Mouse (Mus musculus) ES-E14 (cell line): ENCODE measurements around the gene Emsy. TPM values are rescaled to one million over a fixed set of nuclear protein-coding genes. Genes with fewer than 3 reads are reported as not detected.

Source experiments
- DNase-seq: peaks from one replicate; pipeline ENCODE4 v3.0.0-alpha.2; 2013; ENCODE audit warnings: low read depth, low spot score
- H3K27ac ChIP-seq: 2 replicates; pipeline ENCODE4 v1.5.1; 2012; ENCODE audit warnings: low read depth, mild to moderate bottlenecking, low read length, moderate library complexity, mixed read lengths; ENCODE audit not compliant: poor library complexity, insufficient read depth, severe bottlenecking
- H3K36me3 ChIP-seq: 2 replicates; pipeline ENCODE4 v1.6.1; 2012; ENCODE audit warnings: mild to moderate bottlenecking, low read length, moderate library complexity, mixed read lengths; ENCODE audit not compliant: control insufficient read depth, poor library complexity, insufficient read depth, severe bottlenecking
- H3K4me1 ChIP-seq, 2 experiments: fragments of 150-350 bp in 1 of 2; sonication (generic) in 1 of 2; 2 replicates each; pipeline ENCODE4 v1.6.1; 2012; ENCODE audit warnings: low read length in 2 of 2, mild to moderate bottlenecking in 1 of 2, mixed read lengths in 1 of 2; ENCODE audit not compliant: control insufficient read depth in 2 of 2, insufficient read depth in 2 of 2, poor library complexity in 1 of 2
- H3K4me3 ChIP-seq, 2 experiments: fragments of 150-350 bp in 1 of 2; sonication (generic) in 1 of 2; 2 replicates each; pipeline ENCODE4 v1.5.1; 2012; ENCODE audit warnings: low read length in 2 of 2, low read depth in 1 of 2, mild to moderate bottlenecking in 1 of 2, mixed read lengths in 1 of 2; ENCODE audit not compliant: insufficient read depth in 1 of 2, poor library complexity in 1 of 2, severe bottlenecking in 1 of 2
- H3K9ac ChIP-seq: 2 replicates; pipeline ENCODE4 v1.6.1; 2012; ENCODE audit warnings: low read depth, mild to moderate bottlenecking, low read length, mixed read lengths; ENCODE audit not compliant: poor library complexity, insufficient read depth, severe bottlenecking
- H3K9me3 ChIP-seq: fragments of 150-350 bp; sonication (generic); 2 replicates; pipeline ENCODE4 v1.6.1; 2012; ENCODE audit warnings: low read depth, mild to moderate bottlenecking, low read length; ENCODE audit not compliant: control insufficient read depth, insufficient read depth
- CHD2 ChIP-seq: IDR thresholded peaks from 2 replicates; pipeline ENCODE4 v1.6.1; 2014; ENCODE audit warnings: mild to moderate bottlenecking, low read depth, low read length, inconsistent platforms
- HCFC1 ChIP-seq: IDR thresholded peaks from 2 replicates; pipeline ENCODE4 v1.6.1; 2012; ENCODE audit warnings: low read length, inconsistent platforms, borderline replicate concordance; ENCODE audit not compliant: insufficient read depth
- MAFK ChIP-seq: IDR thresholded peaks from 2 replicates; pipeline ENCODE4 v1.6.1; 2014; ENCODE audit warnings: mild to moderate bottlenecking, low read depth, low read length, inconsistent platforms; ENCODE audit not compliant: insufficient read depth
- ZC3H11A ChIP-seq: IDR thresholded peaks from 2 replicates; pipeline ENCODE4 v1.6.1; 2012; ENCODE audit warnings: low read depth, mild to moderate bottlenecking, inconsistent platforms, low read length, borderline replicate concordance
- ZNF384 ChIP-seq: IDR thresholded peaks from 2 replicates; pipeline ENCODE4 v1.6.1; 2012; ENCODE audit warnings: low read depth, low read length, inconsistent platforms
- in situ Hi-C, 2 experiments: fragments of 600-800 bp; cut with MboI; formaldehyde crosslinking; loops; one replicate each; pipeline ENCODE4 v1.15.1; 2025; ENCODE audit warnings: low sequenced_read_pairs in 2 of 2, inconsistent platforms in 1 of 2; ENCODE audit not compliant: unreplicated experiment in 2 of 2
- total RNA-seq: library from RNA; depleted of rRNA; stranded (reverse); fragments of 300-350 nt; gene quantifications from 2 replicates; pipeline ENCODE4 v1.2.3, GENCODE M21; 2012

Gene Emsy
- total RNA-seq, 1 experiment = 25.5 TPM

GRCm38 (mm10) chr7:98593276-98593675 lies 63.3 kb downstream of the Emsy start:
- no peak overlapping the region for H3K27ac ChIP-seq
- H3K9me3 ChIP-seq = no peaks in the 10 kb centered on the region
- TF ChIP-seq MAFK (no peak), ZNF384 (no peak), CHD2 (no peak), HCFC1 (no peak), ZC3H11A (no peak)
- peaks cover 22% of the 10 kb centered on the region for H3K36me3 ChIP-seq
- no peak overlapping the region for H3K9ac ChIP-seq
- in situ Hi-C loops = no loop called here
- H3K4me3 ChIP-seq = no peak overlapping the region
- no peaks in the 10 kb centered on the region for H3K4me1 ChIP-seq
- DNase-seq = no peak

GRCm38 (mm10) chr7:98589028-98589427 lies 67.6 kb downstream of the Emsy start:
- Histone ChIP-seq H3K36me3 (peaks cover 8% of the 10 kb centered on the region), H3K4me1 (no peaks in the 10 kb centered on the region), H3K9me3 (no peaks in the 10 kb centered on the region), H3K27ac (no peak overlapping the region), H3K4me3 (no peak overlapping the region), H3K9ac (no peak overlapping the region)
- DNase-seq = no peak
- in situ Hi-C loops = loop anchor here in 1 of 2 experiments (10.0 kb wide), 1 partner anchor 56 kb away; no protein-coding TSS in a partner anchor
- no peak for TF ChIP-seq ZNF384
- no peak for TF ChIP-seq MAFK
- TF ChIP-seq CHD2 = no peak
- TF ChIP-seq ZC3H11A = no peak
- TF ChIP-seq HCFC1 = no peak

- Histone ChIP-seq H3K36me3 (peaks cover 5% of the 10 kb centered on the region; the same call in 1 of the 2 replicates), H3K27ac (no peak overlapping the region), H3K9me3 (no peaks in the 10 kb centered on the region), H3K4me1 (no peaks in the 10 kb centered on the region), H3K9ac (no peak overlapping the region), H3K4me3 (no peak overlapping the region)
- in situ Hi-C loops = loop anchor here in 1 of 2 experiments (10.0 kb wide), 1 partner anchor 58 kb away; no protein-coding TSS in a partner anchor
- no peak for DNase-seq
- no peak for TF ChIP-seq CHD2
- no peak for TF ChIP-seq MAFK
- TF ChIP-seq ZC3H11A = no peak
- TF ChIP-seq ZNF384 = no peak
- no peak for TF ChIP-seq HCFC1
These were observed 70.3 kb downstream of the Emsy start for GRCm38 (mm10) chr7:98586313-98586712.

GRCm38 (mm10) chr7:98584555-98584954 lies 72.0 kb downstream of the Emsy start:
- Histone ChIP-seq H3K4me1 (no peaks in the 10 kb centered on the region), H3K9ac (no peak overlapping the region), H3K9me3 (no peaks in the 10 kb centered on the region), H3K36me3 (0 out of 2 replicates have a peak, but pooled peaks cover under 1% of the 10 kb centered on the region), H3K27ac (no peak overlapping the region), H3K4me3 (no peak overlapping the region)
- in situ Hi-C loops = loop anchor here in 1 of 2 experiments (10.0 kb wide), 1 partner anchor 60 kb away; no protein-coding TSS in a partner anchor
- TF ChIP-seq ZC3H11A (no peak), ZNF384 (no peak), HCFC1 (no peak), CHD2 (no peak), MAFK (no peak)
- DNase-seq = no peak

- no peak overlapping the region for H3K4me3 ChIP-seq
- TF ChIP-seq MAFK (no peak), HCFC1 (no peak), ZNF384 (no peak), CHD2 (no peak), ZC3H11A (no peak)
- H3K9me3 ChIP-seq = no peaks in the 10 kb centered on the region
- H3K9ac ChIP-seq = no peak overlapping the region
- DNase-seq = no peak
- no peaks in the 10 kb centered on the region for H3K4me1 ChIP-seq
- no peak overlapping the region for H3K27ac ChIP-seq
- H3K36me3 ChIP-seq = no peaks in the 10 kb centered on the region
- in situ Hi-C loops = loop anchor here in 1 of 2 experiments (10.0 kb wide), 1 partner anchor 64 kb away; no protein-coding TSS in a partner anchor
These were observed 75.3 kb downstream of the Emsy start for GRCm38 (mm10) chr7:98581266-98581665.
